14 mouse cellular contexts compared by ENCODE assay signal in the genomic region with DNA sequence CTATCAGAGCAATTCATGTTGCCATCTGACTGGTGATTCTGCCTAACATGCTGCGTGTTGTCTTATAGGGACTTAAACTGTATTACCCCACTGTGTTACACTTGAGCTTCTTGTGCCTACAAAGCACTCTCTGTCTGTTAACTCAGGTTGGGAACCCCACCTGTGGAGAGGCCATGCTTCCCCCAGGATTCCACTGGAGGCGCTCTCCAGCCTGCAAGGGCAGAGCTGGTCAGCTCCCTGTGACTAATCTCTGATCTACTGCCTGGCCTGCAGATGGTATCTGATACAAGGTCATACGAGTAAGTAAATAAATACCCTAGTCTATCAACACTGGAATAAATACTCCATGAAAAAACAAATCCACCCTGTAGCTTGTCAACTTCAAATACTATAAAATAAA. TPM values are rescaled to one million over a fixed set of nuclear protein-coding genes. Genes with fewer than 3 reads are reported as not detected.
DNase-seq lines count a peak whose midpoint lies in the region; ATAC-seq and TF ChIP-seq lines count a peak whose summit lies in the region.
"Had no signal": no experiment of that assay in that cellular context is flagged by ENCODE, and none has a peak within 500 bp of the region (broad histone marks: within the 10 kb centered on the region; RNA-seq: fewer than 3 reads in every experiment).

No protein-coding gene starts in this region.

- whole genome bisulfite sequencing in lung, postnatal 0 days, result 37% methylated on average over 3 of the region's 3 CpGs

- peak; percentile 62 to 77 for DNase-seq in adrenal gland, adult (ENCODE audit: inconsistent age in 2 of 2, low spot score in 1 of 2)
- DNase-seq in adrenal gland, postnatal 4 days (ENCODE audit: low spot score in 2 of 2), result no peak
- peak; percentile 7 for DNase-seq in left cerebral cortex, postnatal 4 days
- DNase-seq in left cerebral cortex, adult 9 months (ENCODE audit: low spot score in 2 of 2), result no peak
- peak; percentile 51 for DNase-seq in adrenal gland, postnatal 25 days
- DNase-seq in lung, postnatal 0 days (ENCODE audit: low spot score), result no peak
- no peak for DNase-seq in heart, adult 8-10 months (ENCODE audit: low spot score)
- DNase-seq: cerebellum, adult 9-10 months had no signal

- peak; percentile 56 for TF ChIP-seq CTCF in lung, postnatal 0 days (IDR thresholded peaks at IDR 0.05)

- H3K4me3 ChIP-seq in lung, postnatal 0 days (ENCODE audit: low read depth, low read length), result no peak overlapping the region
- H3K4me3 ChIP-seq: embryonic facial prominence, embryonic 15.5 days; liver, embryonic 12.5 days; myocyte had no signal

- TF ChIP-seq EP300 in lung, postnatal 0 days (IDR thresholded peaks at IDR 0.05), result no peak

- H3K36me3 ChIP-seq in lung, postnatal 0 days (ENCODE audit: insufficient read depth, low read length), result no peaks in the 10 kb centered on the region
- H3K36me3 ChIP-seq: embryonic facial prominence, embryonic 15.5 days; G1E; liver, embryonic 12.5 days had no signal

- no peaks in the 10 kb centered on the region for H3K4me1 ChIP-seq in lung, postnatal 0 days (ENCODE audit: insufficient read depth, low read depth, low read length)
- H3K4me1 ChIP-seq: embryonic facial prominence, embryonic 15.5 days had no signal

- no peak overlapping the region for H3K9ac ChIP-seq in lung, postnatal 0 days (replicated peaks; ENCODE audit: low read depth)
- H3K9ac ChIP-seq: embryonic facial prominence, embryonic 15.5 days; liver, embryonic 12.5 days had no signal

- H3K4me2 ChIP-seq in lung, postnatal 0 days (replicated peaks; ENCODE audit: low read depth, low read length), result no peak overlapping the region
- H3K4me2 ChIP-seq: embryonic facial prominence, embryonic 15.5 days; liver, embryonic 12.5 days had no signal

- no peaks in the 10 kb centered on the region for H3K9me3 ChIP-seq in lung, postnatal 0 days (ENCODE audit: low read length)
- H3K9me3 ChIP-seq: embryonic facial prominence, embryonic 15.5 days; G1E; liver, embryonic 12.5 days had no signal

- ATAC-seq in lung, postnatal 0 days, result no peak
- no peak for ATAC-seq in erythroblast, adult 5-6 weeks (replicated peaks; ENCODE audit: low FRiP score, poor library complexity, severe bottlenecking)
- ATAC-seq: liver, embryonic 12.5 days had no signal

- no peaks in the 10 kb centered on the region for H3K27me3 ChIP-seq in lung, postnatal 0 days (replicated peaks; ENCODE audit: insufficient read depth, low read length)
- H3K27me3 ChIP-seq: embryonic facial prominence, embryonic 15.5 days; liver, embryonic 12.5 days had no signal

- intact Hi-C loops in left cerebral cortex, postnatal 4 days (cut with DNase I), result no loop called here

- H3K27ac ChIP-seq in lung, postnatal 0 days (ENCODE audit: low read length), result no peak overlapping the region
- H3K27ac ChIP-seq: embryonic facial prominence, embryonic 15.5 days; liver, embryonic 12.5 days had no signal

RNA-seq across cellular contexts. Expression of a gene that starts 35.9 kb away (rescaled TPM):
- total RNA-seq in adrenal gland, postnatal 4 days (2021), result 10 to 100 TPM; 47.2 to 49.7 TPM
- 10 to 100 TPM; 26.7 to 28.2 TPM for total RNA-seq in left cerebral cortex, postnatal 4 days (2021)
- total RNA-seq in adrenal gland, postnatal 25 days (2021), result 43.8 and 47.3 TPM in 2 replicates
- polyA plus RNA-seq in lung, postnatal 0 days (2015; fragmentation: Nextera tagmentation; extraction: Ambion mirVana), result 22.5 and 24.4 TPM in 2 replicates
- total RNA-seq in heart, adult 8-10 months (2022), result 10 to 100 TPM; 18.4 to 28.5 (median 22.0) TPM
- total RNA-seq in erythroblast, adult 5-6 weeks (2015; ENCODE audit: low replicate concordance), result 1.3 and 6.1 TPM in 2 replicates
- 4.5 and 5.6 TPM in 2 replicates for total RNA-seq in erythroblast, adult 5-6 weeks (2017; ENCODE audit: low replicate concordance)

RNA-seq across cellular contexts. Expression of a gene that starts 47.6 kb away (rescaled TPM):
- 1 to 10 TPM; 2.2 to 2.6 TPM for total RNA-seq in adrenal gland, postnatal 4 days (2021)
- total RNA-seq in left cerebral cortex, postnatal 4 days (2021), result 1 to 10 TPM; 3.3 to 3.8 TPM
- total RNA-seq in adrenal gland, postnatal 25 days (2021), result 0.88 and 1.3 TPM in 2 replicates
- polyA plus RNA-seq in lung, postnatal 0 days (2015; fragmentation: Nextera tagmentation; extraction: Ambion mirVana), result 1.3 and 1.5 TPM in 2 replicates
- total RNA-seq in heart, adult 8-10 months (2022), result under 1 TPM in 3 of 4 experiments, not detected in 1; 0.09 to 0.11 (median 0.11) TPM
- total RNA-seq in erythroblast, adult 5-6 weeks (2015; ENCODE audit: low replicate concordance), result not detected in 2 replicates
- total RNA-seq in erythroblast, adult 5-6 weeks (2017; ENCODE audit: low replicate concordance), result not detected in 2 replicates
- total RNA-seq: megakaryocyte progenitor cell, adult 5-6 weeks had no signal
- polyA plus RNA-seq: G1E had no signal

Comparison
In these comparisons a context has a peak if more than half of its experiments do, and no peak if none do; other contexts are left out.
1. DNase-seq: peak in adrenal gland, adult (2 of 2), left cerebral cortex, postnatal 4 days (single experiment) and adrenal gland, postnatal 25 days (single experiment); none in adrenal gland, postnatal 4 days (0 of 2), left cerebral cortex, adult 9 months (0 of 2), lung, postnatal 0 days (single experiment) and heart, adult 8-10 months (single experiment).